Mouse (Mus musculus) splenic B cell, adult 2 months (primary cell): ENCODE measurements around the gene Kcnh1.

ENCODE experiments used
- DNase-seq: peaks from one replicate; pipeline ENCODE4 v3.0.0-alpha.2; 2011; ENCODE audit warnings: low read depth, low spot score
- H3K27me3 ChIP-seq: 2 replicates; pipeline ENCODE4 v1.6.1; 2012; ENCODE audit warnings: mild to moderate bottlenecking, low read length, moderate library complexity, mixed read lengths; ENCODE audit not compliant: control insufficient read depth, poor library complexity, insufficient read depth, severe bottlenecking
- H3K36me3 ChIP-seq: 2 replicates; pipeline ENCODE4 v1.6.1; 2012; ENCODE audit warnings: mild to moderate bottlenecking, low read length, moderate library complexity, mixed read lengths; ENCODE audit not compliant: control insufficient read depth, poor library complexity, insufficient read depth, severe bottlenecking

Gene Kcnh1

GRCm38 (mm10) chr1:192190508-192191321 is at the start of gene Kcnh1:
Gene Kcnh1 (plus strand): TSS chr1:192190774.
- Histone ChIP-seq H3K27me3 (no peaks in the 10 kb centered on the region), H3K36me3 (no peaks in the 10 kb centered on the region)
- peak; percentile 63 for DNase-seq

GRCm38 (mm10) chr1:192151179-192151578 is 39.4 kb upstream of the Kcnh1 start:
- DNase-seq = peak; percentile 9

GRCm38 (mm10) chr1:192171477-192171876 is 19.1 kb upstream of the Kcnh1 start:
- Histone ChIP-seq H3K27me3 (no peaks in the 10 kb centered on the region), H3K36me3 (no peaks in the 10 kb centered on the region)
- no peak for DNase-seq

More at GRCm38 (mm10) chr1:192151179-192151578, 39.4 kb upstream of the Kcnh1 start:
- no peaks in the 10 kb centered on the region; the same call in 1 of the 2 replicates for H3K27me3 ChIP-seq
- H3K36me3 ChIP-seq = no peaks in the 10 kb centered on the region

- no peak for DNase-seq
- H3K36me3 ChIP-seq = no peaks in the 10 kb centered on the region
- H3K27me3 ChIP-seq = no peaks in the 10 kb centered on the region
Measured at GRCm38 (mm10) chr1:192179877-192180276, 10.7 kb upstream of the Kcnh1 start.

- H3K36me3 ChIP-seq = no peaks in the 10 kb centered on the region
- H3K27me3 ChIP-seq = no peaks in the 10 kb centered on the region
- no peak for DNase-seq
Measured at GRCm38 (mm10) chr1:192181696-192182257, 8.8 kb upstream of the Kcnh1 start.

- DNase-seq = peak; percentile 47
- no peaks in the 10 kb centered on the region for H3K27me3 ChIP-seq
- no peaks in the 10 kb centered on the region for H3K36me3 ChIP-seq
Measured at GRCm38 (mm10) chr1:192189056-192189455, 1.5 kb upstream of the Kcnh1 start.

GRCm38 (mm10) chr1:192189771-192190170 is 803 bp upstream of the Kcnh1 start:
- H3K27me3 ChIP-seq = no peaks in the 10 kb centered on the region
- H3K36me3 ChIP-seq = no peaks in the 10 kb centered on the region
- no peak for DNase-seq

GRCm38 (mm10) chr1:192191322-192191639 is 707 bp downstream of the Kcnh1 start:
- DNase-seq = no peak
- H3K27me3 ChIP-seq = no peaks in the 10 kb centered on the region
- no peaks in the 10 kb centered on the region for H3K36me3 ChIP-seq

- no peak for DNase-seq
- no peaks in the 10 kb centered on the region for H3K36me3 ChIP-seq
- no peaks in the 10 kb centered on the region for H3K27me3 ChIP-seq
Measured at GRCm38 (mm10) chr1:192191859-192192258, 1.3 kb downstream of the Kcnh1 start.

- Histone ChIP-seq H3K27me3 (no peaks in the 10 kb centered on the region), H3K36me3 (no peaks in the 10 kb centered on the region)
- DNase-seq = no peak
Measured at GRCm38 (mm10) chr1:192192710-192193109, 2.1 kb downstream of the Kcnh1 start.

- no peaks in the 10 kb centered on the region for H3K36me3 ChIP-seq
- no peaks in the 10 kb centered on the region for H3K27me3 ChIP-seq
- no peak for DNase-seq
Measured at GRCm38 (mm10) chr1:192193656-192194055, 3.1 kb downstream of the Kcnh1 start.

- Histone ChIP-seq H3K27me3 (no peaks in the 10 kb centered on the region), H3K36me3 (no peaks in the 10 kb centered on the region)
- no peak for DNase-seq
Measured at GRCm38 (mm10) chr1:192197495-192197894, 6.9 kb downstream of the Kcnh1 start.

GRCm38 (mm10) chr1:192202936-192203335 is 12.4 kb downstream of the Kcnh1 start:
- H3K36me3 ChIP-seq = no peaks in the 10 kb centered on the region
- no peak for DNase-seq
- no peaks in the 10 kb centered on the region for H3K27me3 ChIP-seq

- H3K27me3 ChIP-seq = no peaks in the 10 kb centered on the region
- no peak for DNase-seq
- H3K36me3 ChIP-seq = no peaks in the 10 kb centered on the region
Measured at GRCm38 (mm10) chr1:192207956-192208355, 17.4 kb downstream of the Kcnh1 start.

- Histone ChIP-seq H3K27me3 (no peaks in the 10 kb centered on the region), H3K36me3 (no peaks in the 10 kb centered on the region)
- DNase-seq = no peak
Measured at GRCm38 (mm10) chr1:192212448-192212847, 21.9 kb downstream of the Kcnh1 start.
